Mouse (Mus musculus) T-helper 2 cell (primary cell): ENCODE results near the gene Foxd1.

Experiments used
- in situ Hi-C: fragments of 300-600 bp; cut with MboI, MseI; formaldehyde crosslinking; loops from one replicate; pipeline ENCODE4 v1.15.1; 2025; ENCODE audit warnings: high pct_unique_total_duplicates

The Foxd1 gene

GRCm38 (mm10) chr13:98354090-98354801 is at the start of gene Foxd1:
Foxd1 (plus strand) TSS chr13:98354242.
- in situ Hi-C loops: no loop called here

DNA sequence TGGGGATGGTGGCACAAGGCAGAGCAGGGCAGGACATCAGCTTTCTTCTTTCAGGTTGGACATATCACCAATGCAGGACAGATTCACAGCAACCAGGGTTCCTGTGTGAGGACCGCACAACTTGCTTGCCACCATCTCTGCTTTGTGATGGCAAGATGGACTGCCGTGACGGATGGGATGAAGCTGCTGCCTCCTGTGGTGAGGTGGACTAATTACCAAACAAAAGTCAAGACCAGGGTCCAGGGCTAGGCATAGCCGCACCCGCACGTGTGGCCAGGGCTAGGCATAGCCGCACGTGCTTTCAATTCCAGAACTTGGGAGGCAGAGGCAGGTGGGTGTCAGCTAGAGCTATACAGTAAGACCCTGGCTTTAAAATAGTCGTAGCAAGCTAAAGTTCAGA is 48.8 kb upstream of the Foxd1 start:
- in situ Hi-C loops: no loop called here

GRCm38 (mm10) chr13:98306393-98306792 is 47.6 kb upstream of the Foxd1 start:
- in situ Hi-C loops: no loop called here

GRCm38 (mm10) chr13:98306852-98307475 is 47.1 kb upstream of the Foxd1 start:
- in situ Hi-C loops: no loop called here

- in situ Hi-C loops: no loop called here
These were observed 46.0 kb upstream of the Foxd1 start for GRCm38 (mm10) chr13:98308004-98308403.

GRCm38 (mm10) chr13:98308724-98309123 is 45.3 kb upstream of the Foxd1 start:
- in situ Hi-C loops: no loop called here

DNA sequence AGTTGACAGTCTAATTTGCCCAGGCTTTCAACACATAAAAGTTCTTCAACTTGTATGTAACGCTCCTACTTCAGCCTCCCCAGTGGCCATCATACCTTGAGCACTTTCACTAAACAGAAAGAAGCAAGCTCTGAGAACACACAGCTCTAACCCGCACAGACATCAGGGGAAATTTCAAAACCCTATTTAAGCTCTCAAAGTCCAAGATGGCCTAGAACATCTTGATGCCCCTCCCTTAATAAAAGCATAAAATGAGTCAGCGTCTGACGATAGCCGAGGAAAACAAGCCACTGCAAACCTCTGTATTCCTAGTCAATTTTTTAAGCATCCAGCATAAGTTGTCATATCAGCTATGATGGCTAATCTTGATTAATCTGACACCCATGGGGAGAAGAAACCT is 42.4 kb upstream of the Foxd1 start:
- in situ Hi-C loops: loop anchor here (10.0 kb wide), 1 partner anchor 877 kb away; no protein-coding TSS in a partner anchor

GRCm38 (mm10) chr13:98313631-98314030 is 40.4 kb upstream of the Foxd1 start:
- in situ Hi-C loops: loop anchor here (10.0 kb wide), 1 partner anchor 879 kb away; no protein-coding TSS in a partner anchor

DNA sequence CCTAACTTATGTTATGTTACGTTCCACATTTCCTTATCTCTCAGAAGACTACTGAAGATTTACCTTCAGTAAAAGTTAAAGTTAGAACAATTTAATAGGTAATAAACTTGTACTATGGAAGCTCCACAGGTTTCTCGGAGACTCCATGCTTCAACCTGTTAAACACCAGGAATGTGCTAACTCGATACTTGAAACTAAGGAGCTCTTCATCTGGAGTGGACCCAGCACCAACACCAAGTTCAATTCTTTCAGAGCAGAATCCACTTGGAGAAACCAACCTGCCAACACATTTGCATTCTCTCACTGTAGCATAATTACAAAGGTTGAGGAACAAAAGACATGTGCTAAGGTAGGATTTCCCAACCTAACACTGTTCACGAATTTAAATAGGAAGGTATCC is 38.9 kb upstream of the Foxd1 start:
- in situ Hi-C loops: loop anchor here (10.0 kb wide), 1 partner anchor 880 kb away; no protein-coding TSS in a partner anchor

- in situ Hi-C loops: loop anchor here (10.0 kb wide), 1 partner anchor 881 kb away; no protein-coding TSS in a partner anchor
These were observed 37.9 kb upstream of the Foxd1 start for GRCm38 (mm10) chr13:98316140-98316479.

DNA sequence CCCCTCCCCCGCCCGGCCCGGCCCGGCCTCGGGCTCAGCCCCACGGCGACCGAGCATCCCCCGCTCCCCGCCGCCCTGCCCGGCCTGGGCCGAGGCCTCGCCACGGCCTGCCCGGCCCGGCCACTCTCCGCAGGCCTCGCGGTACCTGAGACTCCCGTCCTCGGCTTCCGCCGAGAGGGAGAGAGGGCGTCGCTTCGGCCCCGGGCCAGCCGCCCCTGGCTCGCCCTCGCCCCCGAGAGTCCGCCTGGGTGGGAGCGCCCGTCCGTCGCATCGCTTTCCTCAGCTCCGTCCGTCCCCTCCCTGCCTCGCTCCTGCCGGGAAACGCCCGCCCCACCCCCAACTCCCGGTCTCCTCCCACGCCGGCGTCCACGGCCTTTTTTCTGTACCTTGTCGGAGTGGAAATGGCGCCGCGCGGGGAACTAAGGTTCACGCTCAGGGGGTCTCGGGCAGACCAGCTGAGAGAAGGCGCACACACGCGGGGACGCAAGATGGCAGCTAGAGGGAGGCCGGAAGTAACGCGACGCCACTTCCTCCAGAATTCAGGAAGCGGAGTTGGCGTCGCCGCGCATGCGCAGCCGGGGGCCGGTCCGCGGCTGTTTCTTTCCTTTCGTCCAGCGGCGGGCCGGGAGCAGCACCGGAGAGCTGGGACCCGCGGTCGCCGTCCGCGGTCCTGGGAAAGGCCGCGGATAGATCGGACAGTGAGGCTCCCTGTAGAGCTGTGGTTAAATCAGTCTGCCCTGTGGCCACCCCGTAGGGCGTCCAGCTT is 37.4 kb upstream of the Foxd1 start, which contains the start of gene Btf3:
Btf3 (minus strand) TSS at position 527 of the 766 bp plus-strand sequence.
- in situ Hi-C loops: loop anchor here (10.0 kb wide), 1 partner anchor 882 kb away; no protein-coding TSS in a partner anchor

DNA sequence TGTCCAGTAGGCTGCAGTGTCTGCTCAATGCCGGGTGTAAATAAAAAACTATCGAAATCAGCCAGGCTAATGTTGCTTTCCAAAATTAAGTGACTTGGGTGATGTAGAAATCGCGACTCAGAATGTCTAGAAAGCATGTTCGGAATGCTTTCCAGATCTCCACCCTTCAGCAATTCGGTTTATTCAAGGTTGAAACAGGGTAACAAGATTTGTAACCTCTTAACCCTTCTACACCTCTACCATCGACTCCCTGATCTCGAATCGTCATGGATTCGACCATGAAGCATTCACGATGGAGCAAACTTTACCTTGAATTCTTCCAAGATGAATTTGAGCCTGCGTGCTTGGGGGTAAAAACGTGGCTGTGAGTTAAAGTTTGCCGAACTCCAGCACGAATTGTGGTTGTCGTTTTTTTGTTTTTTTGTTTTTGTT is 36.8 kb upstream of the Foxd1 start:
- in situ Hi-C loops: loop anchor here (10.0 kb wide), 1 partner anchor 882 kb away; no protein-coding TSS in a partner anchor

DNA sequence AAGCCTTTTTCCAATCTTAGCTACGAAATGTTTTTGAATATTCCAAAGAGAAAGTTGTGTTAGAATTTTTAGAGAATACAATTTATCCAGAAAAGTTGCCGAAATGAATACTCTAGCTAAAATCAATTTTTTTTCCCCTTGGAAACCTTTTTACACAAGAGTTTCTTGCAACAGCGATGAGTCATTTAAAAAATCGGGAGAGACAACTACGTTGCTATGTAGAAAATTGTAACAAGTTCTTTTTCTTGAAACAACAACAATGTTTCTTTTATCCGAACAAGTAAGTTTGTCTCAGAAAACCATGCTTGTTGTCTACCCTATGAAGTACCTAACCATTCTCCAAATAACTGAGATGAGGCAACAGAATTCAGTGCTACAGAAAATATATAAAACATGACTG is 36.1 kb upstream of the Foxd1 start:
- in situ Hi-C loops: loop anchor here (10.0 kb wide), 1 partner anchor 883 kb away; no protein-coding TSS in a partner anchor

DNA sequence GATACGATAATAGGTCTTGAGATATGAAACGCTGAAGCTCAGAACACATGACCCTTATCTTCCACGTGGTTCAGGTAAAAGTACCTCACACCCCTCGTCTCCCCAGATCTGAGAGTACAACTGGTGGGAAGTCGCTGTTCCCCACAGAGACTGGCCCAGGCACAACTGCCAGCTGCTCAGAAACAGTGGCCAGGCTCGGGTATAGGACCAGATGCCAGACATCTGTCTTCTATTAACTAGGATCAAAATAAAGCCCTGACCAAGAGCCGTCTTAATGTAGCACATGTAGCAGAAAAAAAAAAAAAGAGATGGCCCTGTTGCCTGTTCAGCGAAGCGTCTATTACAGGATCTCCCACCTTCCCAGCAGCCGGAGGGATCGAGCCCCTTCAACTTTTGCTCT is 29.0 kb upstream of the Foxd1 start:
- in situ Hi-C loops: no loop called here

GRCm38 (mm10) chr13:98332106-98332505 is 21.9 kb upstream of the Foxd1 start:
- in situ Hi-C loops: no loop called here

DNA sequence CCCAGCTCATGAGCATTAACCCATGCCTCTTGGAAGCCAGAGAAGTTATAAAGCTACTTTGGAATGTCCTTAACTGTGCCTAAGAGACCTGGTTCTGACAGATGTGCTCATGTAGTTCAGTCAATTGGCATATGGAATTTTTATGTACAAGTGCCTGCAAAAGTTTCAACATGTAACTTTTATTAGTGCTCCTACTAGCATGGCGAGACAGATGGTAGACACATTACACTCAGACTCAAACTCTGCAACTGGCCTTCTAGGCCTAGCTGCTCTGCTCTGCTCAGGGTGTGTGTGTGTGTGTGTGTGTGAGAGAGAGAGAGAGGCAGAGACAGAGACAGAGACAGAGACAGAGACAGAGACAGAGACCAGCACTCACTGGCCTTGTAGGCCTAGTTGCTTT is 17.8 kb upstream of the Foxd1 start:
- in situ Hi-C loops: no loop called here

DNA sequence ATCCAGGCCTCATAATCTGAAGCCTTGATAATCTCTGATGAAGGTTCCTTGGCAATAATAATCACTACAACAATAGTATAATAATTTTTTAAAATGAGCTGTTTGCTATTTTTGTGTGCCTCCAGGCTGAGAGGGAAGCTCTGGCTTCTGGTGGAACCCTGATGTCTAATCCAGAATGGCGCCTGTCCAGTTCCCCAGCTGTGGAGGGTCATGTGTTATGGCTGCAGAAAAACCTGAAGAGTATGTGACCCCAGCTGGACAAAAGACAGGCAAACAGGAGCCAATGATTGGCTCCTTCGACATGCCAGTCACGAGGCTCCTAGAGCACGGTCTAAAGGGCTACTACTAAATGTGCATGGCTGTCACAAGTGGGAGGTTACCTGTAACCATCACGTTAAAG is 13.5 kb upstream of the Foxd1 start:
- in situ Hi-C loops: no loop called here

- in situ Hi-C loops: no loop called here
These were observed 4.6 kb upstream of the Foxd1 start for GRCm38 (mm10) chr13:98349491-98349890.

DNA sequence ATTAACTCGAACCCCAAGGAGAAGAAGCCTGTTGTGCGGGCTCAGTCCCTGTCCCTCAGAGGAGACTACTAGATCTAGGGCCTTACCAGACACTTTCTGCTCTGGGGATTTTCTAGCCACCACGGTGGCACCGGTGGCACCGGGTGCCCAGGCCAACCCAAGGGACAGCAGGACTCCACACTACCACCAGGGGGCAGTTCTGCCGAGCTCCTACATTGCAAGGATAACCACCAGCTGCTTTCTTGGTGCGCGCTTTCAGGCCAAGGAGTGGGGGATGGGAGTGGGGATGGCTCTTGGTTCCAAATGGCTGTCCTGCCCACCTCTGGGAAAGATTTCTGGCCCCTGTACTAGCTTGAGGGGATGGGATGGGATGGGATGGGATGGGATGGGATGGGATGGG is 2.5 kb upstream of the Foxd1 start:
- in situ Hi-C loops: no loop called here

- in situ Hi-C loops: no loop called here
These were observed 1.6 kb upstream of the Foxd1 start for GRCm38 (mm10) chr13:98352381-98352975.

DNA sequence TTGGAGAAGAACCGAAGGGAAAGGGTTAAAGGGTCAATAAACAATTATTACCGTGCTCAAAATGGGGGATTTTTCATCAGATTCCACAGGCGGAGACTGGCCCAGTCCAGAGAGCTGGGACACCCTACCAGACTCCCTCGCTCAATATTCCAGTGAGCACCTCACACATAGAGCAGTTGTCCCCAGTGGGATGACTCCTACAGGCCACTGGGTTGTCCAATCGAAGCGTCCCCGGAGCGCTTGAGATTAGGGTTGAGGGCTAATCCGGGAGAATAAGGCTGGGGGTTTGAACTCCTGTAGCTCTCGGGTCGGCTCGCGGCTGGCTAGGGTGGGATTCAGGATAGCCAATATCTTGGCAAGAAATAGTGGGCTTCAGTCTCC is 343 bp upstream of the Foxd1 start:
- in situ Hi-C loops: no loop called here
